Mouse (Mus musculus): Measurements from ENCODE around the gene Vmn2r83. TPM values are rescaled to one million over a fixed set of nuclear protein-coding genes. Genes with fewer than 3 reads are reported as not detected.

The Vmn2r83 gene
- polyA plus RNA-seq, 1 experiment: not detected

GRCm38 (mm10) chr10:79530721-79531120, 62.2 kb downstream of the Vmn2r83 start:
- 97% methylated on average over 13 of the region's 13 CpGs for WGBS
- Histone ChIP-seq H3K27me3 (ENCODE audit: control insufficient read depth, insufficient read depth, low read length) (no peaks in the 10 kb centered on the region), H3K4me3 (ENCODE audit: control insufficient read depth, insufficient read depth, low read length) (no peak overlapping the region), H3K4me1 (replicated peaks; ENCODE audit: control insufficient read depth, insufficient read depth, low read length) (peaks cover 17% of the 10 kb centered on the region), H3K36me3 (ENCODE audit: control insufficient read depth, insufficient read depth, low read length) (no peaks in the 10 kb centered on the region), H3K27ac (ENCODE audit: control insufficient read depth, insufficient read depth, low read length) (no peak overlapping the region)
- no peak for TF ChIP-seq POLR2A (IDR thresholded peaks at IDR 0.05; ENCODE audit: control insufficient read depth, extremely low read depth, insufficient read depth, low read length, poor library complexity)
- no peak for TF ChIP-seq CTCF (IDR thresholded peaks at IDR 0.05; ENCODE audit: borderline replicate concordance, control insufficient read depth, extremely low read depth, insufficient read depth, low read length, poor library complexity)
- no peak for DNase-seq

- H3K27ac ChIP-seq (ENCODE audit: control insufficient read depth, insufficient read depth, low read length): no peak overlapping the region
- peaks cover 17% of the 10 kb centered on the region for H3K4me1 ChIP-seq (replicated peaks; ENCODE audit: control insufficient read depth, insufficient read depth, low read length)
- DNase-seq: no peak
- TF ChIP-seq POLR2A (IDR thresholded peaks at IDR 0.05; ENCODE audit: control insufficient read depth, extremely low read depth, insufficient read depth, low read length, poor library complexity): no peak
- TF ChIP-seq CTCF (IDR thresholded peaks at IDR 0.05; ENCODE audit: borderline replicate concordance, control insufficient read depth, extremely low read depth, insufficient read depth, low read length, poor library complexity): no peak
- no peak overlapping the region for H3K4me3 ChIP-seq (ENCODE audit: control insufficient read depth, insufficient read depth, low read length)
- no peaks in the 10 kb centered on the region for H3K36me3 ChIP-seq (ENCODE audit: control insufficient read depth, insufficient read depth, low read length)
- WGBS: 91% methylated on average over 3 of the region's 3 CpGs
- no peaks in the 10 kb centered on the region for H3K27me3 ChIP-seq (ENCODE audit: control insufficient read depth, insufficient read depth, low read length)
Measured at GRCm38 (mm10) chr10:79531593-79531992, 63.1 kb downstream of the Vmn2r83 start.

- H3K27me3 ChIP-seq (ENCODE audit: control insufficient read depth, insufficient read depth, low read length): no peaks in the 10 kb centered on the region
- H3K27ac ChIP-seq (ENCODE audit: control insufficient read depth, insufficient read depth, low read length): no peak overlapping the region
- no peak for TF ChIP-seq POLR2A (IDR thresholded peaks at IDR 0.05; ENCODE audit: control insufficient read depth, extremely low read depth, insufficient read depth, low read length, poor library complexity)
- no peak for TF ChIP-seq CTCF (IDR thresholded peaks at IDR 0.05; ENCODE audit: borderline replicate concordance, control insufficient read depth, extremely low read depth, insufficient read depth, low read length, poor library complexity)
- 58% methylated on average over 3 of the region's 3 CpGs for WGBS
- H3K4me3 ChIP-seq (ENCODE audit: control insufficient read depth, insufficient read depth, low read length): peak overlapping the region; percentile 73; the same call in 1 of the 2 replicates
- no peak for DNase-seq
- H3K4me1 ChIP-seq (replicated peaks; ENCODE audit: control insufficient read depth, insufficient read depth, low read length): peaks cover 17% of the 10 kb centered on the region
- no peaks in the 10 kb centered on the region for H3K36me3 ChIP-seq (ENCODE audit: control insufficient read depth, insufficient read depth, low read length)
Measured at GRCm38 (mm10) chr10:79532678-79533077, 64.1 kb downstream of the Vmn2r83 start.

- peak; percentile 65 for DNase-seq
- H3K27me3 ChIP-seq (ENCODE audit: control insufficient read depth, insufficient read depth, low read length): no peaks in the 10 kb centered on the region
- 2% methylated on average over 52 of the region's 52 CpGs for WGBS
- no peaks in the 10 kb centered on the region for H3K36me3 ChIP-seq (ENCODE audit: control insufficient read depth, insufficient read depth, low read length)
- peaks cover 17% of the 10 kb centered on the region for H3K4me1 ChIP-seq (replicated peaks; ENCODE audit: control insufficient read depth, insufficient read depth, low read length)
- H3K4me3 ChIP-seq (ENCODE audit: control insufficient read depth, insufficient read depth, low read length): peak within 1 kb of the TSS; percentile 73
- TF ChIP-seq CTCF (IDR thresholded peaks at IDR 0.05; ENCODE audit: borderline replicate concordance, control insufficient read depth, extremely low read depth, insufficient read depth, low read length, poor library complexity): peak; percentile 47; the same call in 1 of the 2 replicates
- no peak for TF ChIP-seq POLR2A (IDR thresholded peaks at IDR 0.05; ENCODE audit: control insufficient read depth, extremely low read depth, insufficient read depth, low read length, poor library complexity)
- H3K27ac ChIP-seq (ENCODE audit: control insufficient read depth, insufficient read depth, low read length): no peak within 1 kb of the TSS
Measured at GRCm38 (mm10) chr10:79533126-79533911, 64.8 kb downstream of the Vmn2r83 start, which contains the start of gene Plpp2. Gene Plpp2, minus strand, starts transcription at chr10:79533796.

GRCm38 (mm10) chr10:79534426-79534825, 65.9 kb downstream of the Vmn2r83 start:
- H3K4me3 ChIP-seq (ENCODE audit: control insufficient read depth, insufficient read depth, low read length): no peak overlapping the region
- no peaks in the 10 kb centered on the region for H3K36me3 ChIP-seq (ENCODE audit: control insufficient read depth, insufficient read depth, low read length)
- H3K27me3 ChIP-seq (ENCODE audit: control insufficient read depth, insufficient read depth, low read length): no peaks in the 10 kb centered on the region
- WGBS: 92% methylated on average over 2 of the region's 2 CpGs
- peaks cover 23% of the 10 kb centered on the region for H3K4me1 ChIP-seq (replicated peaks; ENCODE audit: control insufficient read depth, insufficient read depth, low read length)
- no peak for DNase-seq
- TF ChIP-seq CTCF (IDR thresholded peaks at IDR 0.05; ENCODE audit: borderline replicate concordance, control insufficient read depth, extremely low read depth, insufficient read depth, low read length, poor library complexity): no peak
- no peak for TF ChIP-seq POLR2A (IDR thresholded peaks at IDR 0.05; ENCODE audit: control insufficient read depth, extremely low read depth, insufficient read depth, low read length, poor library complexity)
- no peak overlapping the region for H3K27ac ChIP-seq (ENCODE audit: control insufficient read depth, insufficient read depth, low read length)

- Histone ChIP-seq H3K36me3 (ENCODE audit: control insufficient read depth, insufficient read depth, low read length) (no peaks in the 10 kb centered on the region), H3K27ac (ENCODE audit: control insufficient read depth, insufficient read depth, low read length) (no peak overlapping the region), H3K4me1 (replicated peaks; ENCODE audit: control insufficient read depth, insufficient read depth, low read length) (peaks cover 23% of the 10 kb centered on the region), H3K4me3 (ENCODE audit: control insufficient read depth, insufficient read depth, low read length) (no peak overlapping the region), H3K27me3 (ENCODE audit: control insufficient read depth, insufficient read depth, low read length) (no peaks in the 10 kb centered on the region)
- WGBS: 69% methylated on average over 1 of the region's 1 CpGs
- TF ChIP-seq CTCF (IDR thresholded peaks at IDR 0.05; ENCODE audit: borderline replicate concordance, control insufficient read depth, extremely low read depth, insufficient read depth, low read length, poor library complexity): no peak
- no peak for TF ChIP-seq POLR2A (IDR thresholded peaks at IDR 0.05; ENCODE audit: control insufficient read depth, extremely low read depth, insufficient read depth, low read length, poor library complexity)
- no peak for DNase-seq
Measured at GRCm38 (mm10) chr10:79535431-79535830, 66.9 kb downstream of the Vmn2r83 start.
